Mouse (Mus musculus): ENCODE data around the gene Col1a1.

GRCm38 (mm10) chr11:94930151-94930550 is 5.9 kb upstream of the Col1a1 start:
- no peak for TF ChIP-seq CTCF (IDR thresholded peaks at IDR 0.05; ENCODE audit: insufficient read depth, low read length)
- no peak for TF ChIP-seq POLR2A (IDR thresholded peaks at IDR 0.05; ENCODE audit: borderline replicate concordance, extremely low read depth, low read depth, low read length)
